Mouse (Mus musculus): ENCODE results near the gene Hmcn2.
A peak's percentile ranks its signal among the peaks of the same experiment; 100 is the strongest.

GRCm38 (mm10) chr2:31492308-31492707 lies 178.1 kb downstream of the Hmcn2 start:
- no peak for TF ChIP-seq POLR2A (IDR thresholded peaks at IDR 0.05; ENCODE audit: borderline replicate concordance, extremely low read depth, low read depth, low read length)
- 0 out of 2 replicates have a peak, but pooled peaks have one; percentile 9 for TF ChIP-seq CTCF (IDR thresholded peaks at IDR 0.05; ENCODE audit: insufficient read depth, low read length)

All from lung, adult 2 months (tissue).